Mouse (Mus musculus) C2C12 (cell line): ENCODE data around the gene Gm10330. TPM values are rescaled to one million over a fixed set of nuclear protein-coding genes. Genes with fewer than 3 reads are reported as not detected.
"Not testable (repeated sequence)": the region's sequence is repeated elsewhere in the genome, so short reads cannot be mapped to it uniquely, and the experiment has no call there.

ENCODE experiments used
- H3K27me3 ChIP-seq: one replicate; pipeline ENCODE4 v1.6.1; 2011; ENCODE audit not compliant: control insufficient read depth, insufficient read depth, insufficient read length
- H3K36me3 ChIP-seq: one replicate; pipeline ENCODE4 v1.6.1; 2011; ENCODE audit not compliant: control insufficient read depth, insufficient read depth
- H3K4me3 ChIP-seq: one replicate; pipeline ENCODE4 v1.5.1; 2011; ENCODE audit warnings: mild to moderate bottlenecking, control low read depth; ENCODE audit not compliant: poor library complexity, insufficient read depth, severe bottlenecking
- H3K79me2 ChIP-seq: one replicate; pipeline ENCODE4 v1.6.1; 2011; ENCODE audit not compliant: control insufficient read depth, insufficient read depth
- H3K79me3 ChIP-seq: one replicate; pipeline ENCODE4 v1.6.1; 2011; ENCODE audit warnings: low read depth, control low read depth
- H3ac ChIP-seq: one replicate; pipeline ENCODE3; 2011; ENCODE audit warnings: low read depth; ENCODE audit not compliant: control insufficient read depth, insufficient read length
- long read RNA-seq, 2 experiments: library from polyadenylated mRNA; unstranded; transcript quantifications; one replicate each; pipeline ENCODE4 v2.0.0; 2019 to 2020
- polyA plus RNA-seq: library from polyadenylated mRNA; unstranded; fragments of >200 nt; fragmentation: generic; extraction: Trizol; gene quantifications from one replicate; pipeline ENCODE4 v1.2.1, GENCODE M21; 2012; ENCODE audit warnings: missing spikeins

Gene Gm10330
- not detected for polyA plus RNA-seq
- long read RNA-seq, experiment 1, result 0 reads
- long read RNA-seq, experiment 2, result 0 reads

- H3K4me3 ChIP-seq, H3K27me3 ChIP-seq, H3K79me2 ChIP-seq, H3K79me3 ChIP-seq, H3ac ChIP-seq, H3K36me3 ChIP-seq: not testable (repeated sequence)
Observed at GRCm38 (mm10) chr12:23780165-23780564, at the start of gene Gm10330. TSS of gene Gm10330 (minus strand) at chr12:23780265.

- not testable (repeated sequence) for H3ac ChIP-seq, H3K4me3 ChIP-seq, H3K27me3 ChIP-seq, H3K36me3 ChIP-seq, H3K79me3 ChIP-seq, H3K79me2 ChIP-seq
Observed at GRCm38 (mm10) chr12:23800776-23801175, 20.7 kb upstream of the Gm10330 start.

GRCm38 (mm10) chr12:23800366-23800765 is 20.3 kb upstream of the Gm10330 start:
- H3K27me3 ChIP-seq, H3K79me2 ChIP-seq, H3K79me3 ChIP-seq, H3ac ChIP-seq, H3K4me3 ChIP-seq, H3K36me3 ChIP-seq: not testable (repeated sequence)
